Mouse (Mus musculus): Measurements from ENCODE around the gene Tmem14a. TPM values are rescaled to one million over a fixed set of nuclear protein-coding genes. Genes with fewer than 3 reads are reported as not detected.

The Tmem14a gene
- polyA plus RNA-seq, 1 experiment from 2014 or later, result 11.8 TPM

- no peak overlapping the region for H3K27ac ChIP-seq (replicated peaks; ENCODE audit: low read depth, low read length)
- H3K4me1 ChIP-seq (ENCODE audit: control insufficient read depth, insufficient read depth, low read length), result no peaks in the 10 kb centered on the region
- 84% methylated on average over 3 of the region's 3 CpGs for WGBS
- H3K4me3 ChIP-seq (ENCODE audit: low read depth, low read length), result no peak overlapping the region
- DNase-seq (ENCODE audit: low spot score) (no peak), ATAC-seq (replicated peaks; ENCODE audit: insufficient number of reproducible peaks, low FRiP score, low TSS enrichment, low read depth) (no peak)
- no peaks in the 10 kb centered on the region for H3K9me3 ChIP-seq (replicated peaks; ENCODE audit: control insufficient read depth, low read length)
- no peaks in the 10 kb centered on the region for H3K27me3 ChIP-seq (ENCODE audit: control insufficient read depth, insufficient read depth, low read length)
- H3K36me3 ChIP-seq (replicated peaks; ENCODE audit: control insufficient read depth, insufficient read depth, low read depth, low read length), result no peaks in the 10 kb centered on the region
- no peak overlapping the region for H3K4me2 ChIP-seq (ENCODE audit: low read depth, low read length)
- no peak overlapping the region for H3K9ac ChIP-seq (replicated peaks; ENCODE audit: low read length)
These were observed 27.8 kb downstream of the Tmem14a start for GRCm38 (mm10) chr1:21246136-21246535.

GRCm38 (mm10) chr1:21247896-21248295 lies 29.5 kb downstream of the Tmem14a start:
- no peaks in the 10 kb centered on the region for H3K9me3 ChIP-seq (replicated peaks; ENCODE audit: control insufficient read depth, low read length)
- no peaks in the 10 kb centered on the region for H3K27me3 ChIP-seq (ENCODE audit: control insufficient read depth, insufficient read depth, low read length)
- no peak overlapping the region for H3K4me2 ChIP-seq (ENCODE audit: low read depth, low read length)
- H3K9ac ChIP-seq (replicated peaks; ENCODE audit: low read length), result no peak overlapping the region
- H3K4me3 ChIP-seq (ENCODE audit: low read depth, low read length), result no peak overlapping the region
- no peaks in the 10 kb centered on the region for H3K4me1 ChIP-seq (ENCODE audit: control insufficient read depth, insufficient read depth, low read length)
- ATAC-seq (replicated peaks; ENCODE audit: insufficient number of reproducible peaks, low FRiP score, low TSS enrichment, low read depth) (no peak), DNase-seq (ENCODE audit: low spot score) (no peak)
- no peaks in the 10 kb centered on the region for H3K36me3 ChIP-seq (replicated peaks; ENCODE audit: control insufficient read depth, insufficient read depth, low read depth, low read length)
- H3K27ac ChIP-seq (replicated peaks; ENCODE audit: low read depth, low read length), result no peak overlapping the region

- Histone ChIP-seq H3K36me3 (replicated peaks; ENCODE audit: control insufficient read depth, insufficient read depth, low read depth, low read length) (no peaks in the 10 kb centered on the region), H3K4me3 (ENCODE audit: low read depth, low read length) (no peak overlapping the region), H3K4me2 (ENCODE audit: low read depth, low read length) (no peak overlapping the region), H3K9me3 (replicated peaks; ENCODE audit: control insufficient read depth, low read length) (no peaks in the 10 kb centered on the region), H3K9ac (replicated peaks; ENCODE audit: low read length) (no peak overlapping the region), H3K27me3 (ENCODE audit: control insufficient read depth, insufficient read depth, low read length) (no peaks in the 10 kb centered on the region), H3K4me1 (ENCODE audit: control insufficient read depth, insufficient read depth, low read length) (no peaks in the 10 kb centered on the region), H3K27ac (replicated peaks; ENCODE audit: low read depth, low read length) (no peak overlapping the region)
- no peak for DNase-seq (ENCODE audit: low spot score)
- ATAC-seq (replicated peaks; ENCODE audit: insufficient number of reproducible peaks, low FRiP score, low TSS enrichment, low read depth), result no peak
- 86% methylated on average over 9 of the region's 9 CpGs for WGBS
These were observed 30.4 kb downstream of the Tmem14a start for GRCm38 (mm10) chr1:21248560-21249390.

GRCm38 (mm10) chr1:21251661-21252060 lies 33.3 kb downstream of the Tmem14a start:
- 57% methylated on average over 6 of the region's 6 CpGs for WGBS
- Histone ChIP-seq H3K36me3 (replicated peaks; ENCODE audit: control insufficient read depth, insufficient read depth, low read depth, low read length) (no peaks in the 10 kb centered on the region), H3K27ac (replicated peaks; ENCODE audit: low read depth, low read length) (no peak overlapping the region), H3K9ac (replicated peaks; ENCODE audit: low read length) (no peak overlapping the region), H3K9me3 (replicated peaks; ENCODE audit: control insufficient read depth, low read length) (no peaks in the 10 kb centered on the region), H3K27me3 (ENCODE audit: control insufficient read depth, insufficient read depth, low read length) (no peaks in the 10 kb centered on the region), H3K4me3 (ENCODE audit: low read depth, low read length) (no peak overlapping the region), H3K4me1 (ENCODE audit: control insufficient read depth, insufficient read depth, low read length) (no peaks in the 10 kb centered on the region), H3K4me2 (ENCODE audit: low read depth, low read length) (no peak overlapping the region)
- no peak for DNase-seq (ENCODE audit: low spot score)
- ATAC-seq (replicated peaks; ENCODE audit: insufficient number of reproducible peaks, low FRiP score, low TSS enrichment, low read depth), result no peak

GRCm38 (mm10) chr1:21252566-21253302 lies 34.4 kb downstream of the Tmem14a start:
- no peaks in the 10 kb centered on the region for H3K4me1 ChIP-seq (ENCODE audit: control insufficient read depth, insufficient read depth, low read length)
- ATAC-seq (replicated peaks; ENCODE audit: insufficient number of reproducible peaks, low FRiP score, low TSS enrichment, low read depth) (no peak), DNase-seq (ENCODE audit: low spot score) (no peak)
- H3K4me2 ChIP-seq (ENCODE audit: low read depth, low read length), result no peak overlapping the region
- no peak overlapping the region for H3K4me3 ChIP-seq (ENCODE audit: low read depth, low read length)
- 71% methylated on average over 10 of the region's 10 CpGs for WGBS
- H3K36me3 ChIP-seq (replicated peaks; ENCODE audit: control insufficient read depth, insufficient read depth, low read depth, low read length), result no peaks in the 10 kb centered on the region
- H3K27ac ChIP-seq (replicated peaks; ENCODE audit: low read depth, low read length), result no peak overlapping the region
- H3K9ac ChIP-seq (replicated peaks; ENCODE audit: low read length), result no peak overlapping the region
- no peaks in the 10 kb centered on the region for H3K27me3 ChIP-seq (ENCODE audit: control insufficient read depth, insufficient read depth, low read length)
- H3K9me3 ChIP-seq (replicated peaks; ENCODE audit: control insufficient read depth, low read length), result no peaks in the 10 kb centered on the region

GRCm38 (mm10) chr1:21253303-21253650 lies 34.9 kb downstream of the Tmem14a start:
- 88% methylated on average over 1 of the region's 1 CpGs for WGBS
- DNase-seq (ENCODE audit: low spot score) (no peak), ATAC-seq (replicated peaks; ENCODE audit: insufficient number of reproducible peaks, low FRiP score, low TSS enrichment, low read depth) (no peak)
- Histone ChIP-seq H3K27me3 (ENCODE audit: control insufficient read depth, insufficient read depth, low read length) (no peaks in the 10 kb centered on the region), H3K9ac (replicated peaks; ENCODE audit: low read length) (no peak overlapping the region), H3K4me3 (ENCODE audit: low read depth, low read length) (no peak overlapping the region), H3K4me1 (ENCODE audit: control insufficient read depth, insufficient read depth, low read length) (no peaks in the 10 kb centered on the region), H3K27ac (replicated peaks; ENCODE audit: low read depth, low read length) (no peak overlapping the region), H3K36me3 (replicated peaks; ENCODE audit: control insufficient read depth, insufficient read depth, low read depth, low read length) (no peaks in the 10 kb centered on the region), H3K9me3 (replicated peaks; ENCODE audit: control insufficient read depth, low read length) (no peaks in the 10 kb centered on the region), H3K4me2 (ENCODE audit: low read depth, low read length) (no peak overlapping the region)

- WGBS, result 75% methylated on average over 4 of the region's 4 CpGs
These were observed 35.5 kb downstream of the Tmem14a start for GRCm38 (mm10) chr1:21253856-21254255.

GRCm38 (mm10) chr1:21255625-21256345 lies 37.4 kb downstream of the Tmem14a start:
- 83% methylated on average over 7 of the region's 7 CpGs for WGBS
- Histone ChIP-seq H3K9ac (replicated peaks; ENCODE audit: low read length) (no peak overlapping the region), H3K9me3 (replicated peaks; ENCODE audit: control insufficient read depth, low read length) (no peaks in the 10 kb centered on the region), H3K4me2 (ENCODE audit: low read depth, low read length) (no peak overlapping the region), H3K4me3 (ENCODE audit: low read depth, low read length) (no peak overlapping the region), H3K4me1 (ENCODE audit: control insufficient read depth, insufficient read depth, low read length) (no peaks in the 10 kb centered on the region), H3K27ac (replicated peaks; ENCODE audit: low read depth, low read length) (no peak overlapping the region), H3K36me3 (replicated peaks; ENCODE audit: control insufficient read depth, insufficient read depth, low read depth, low read length) (no peaks in the 10 kb centered on the region), H3K27me3 (ENCODE audit: control insufficient read depth, insufficient read depth, low read length) (no peaks in the 10 kb centered on the region)
- DNase-seq (ENCODE audit: low spot score) (no peak), ATAC-seq (replicated peaks; ENCODE audit: insufficient number of reproducible peaks, low FRiP score, low TSS enrichment, low read depth) (no peak)

More at GRCm38 (mm10) chr1:21253856-21254255, 35.5 kb downstream of the Tmem14a start:
- no peak overlapping the region for H3K27ac ChIP-seq (replicated peaks; ENCODE audit: low read depth, low read length)
- ATAC-seq (replicated peaks; ENCODE audit: insufficient number of reproducible peaks, low FRiP score, low TSS enrichment, low read depth) (no peak), DNase-seq (ENCODE audit: low spot score) (no peak)
- H3K27me3 ChIP-seq (ENCODE audit: control insufficient read depth, insufficient read depth, low read length), result no peaks in the 10 kb centered on the region
- no peak overlapping the region for H3K4me2 ChIP-seq (ENCODE audit: low read depth, low read length)
- H3K4me3 ChIP-seq (ENCODE audit: low read depth, low read length), result no peak overlapping the region
- H3K9ac ChIP-seq (replicated peaks; ENCODE audit: low read length), result no peak overlapping the region
- no peaks in the 10 kb centered on the region for H3K9me3 ChIP-seq (replicated peaks; ENCODE audit: control insufficient read depth, low read length)
- H3K4me1 ChIP-seq (ENCODE audit: control insufficient read depth, insufficient read depth, low read length), result no peaks in the 10 kb centered on the region
- no peaks in the 10 kb centered on the region for H3K36me3 ChIP-seq (replicated peaks; ENCODE audit: control insufficient read depth, insufficient read depth, low read depth, low read length)
